Mouse (Mus musculus): ENCODE measurements around the gene Mrpl33.
"Not testable (repeated sequence)": the region's sequence is repeated elsewhere in the genome, so short reads cannot be mapped to it uniquely, and the experiment has no call there.

Gene Mrpl33

GRCm38 (mm10) chr5:31595868-31596267, 867 bp upstream of the Mrpl33 start:
- no peak for DNase-seq (ENCODE audit: extremely low spot score, low read depth, low spot score)

- no peak for DNase-seq (ENCODE audit: extremely low spot score, low read depth, low spot score)
Observed at GRCm38 (mm10) chr5:31597430-31597944, 752 bp downstream of the Mrpl33 start.

- no peak for DNase-seq (ENCODE audit: extremely low spot score, low read depth, low spot score)
Observed at GRCm38 (mm10) chr5:31598121-31598520, 1.4 kb downstream of the Mrpl33 start.

GRCm38 (mm10) chr5:31598579-31598978, 1.8 kb downstream of the Mrpl33 start:
- no peak for DNase-seq (ENCODE audit: extremely low spot score, low read depth, low spot score)

GRCm38 (mm10) chr5:31599161-31599560, 2.4 kb downstream of the Mrpl33 start:
- no peak for DNase-seq (ENCODE audit: extremely low spot score, low read depth, low spot score)

- no peak for DNase-seq (ENCODE audit: extremely low spot score, low read depth, low spot score)
Observed at GRCm38 (mm10) chr5:31601162-31601722, 4.5 kb downstream of the Mrpl33 start.

- no peak for DNase-seq (ENCODE audit: extremely low spot score, low read depth, low spot score)
Observed at GRCm38 (mm10) chr5:31602377-31602776, 5.6 kb downstream of the Mrpl33 start.

GRCm38 (mm10) chr5:31603766-31604165, 7.0 kb downstream of the Mrpl33 start:
- no peak for DNase-seq (ENCODE audit: extremely low spot score, low read depth, low spot score)

- no peak for DNase-seq (ENCODE audit: extremely low spot score, low read depth, low spot score)
Observed at GRCm38 (mm10) chr5:31606151-31606550, 9.4 kb downstream of the Mrpl33 start.

GRCm38 (mm10) chr5:31610376-31611086, 13.8 kb downstream of the Mrpl33 start:
- DNase-seq (ENCODE audit: extremely low spot score, low read depth, low spot score), result no peak

- no peak for DNase-seq (ENCODE audit: extremely low spot score, low read depth, low spot score)
Observed at GRCm38 (mm10) chr5:31611186-31611585, 14.5 kb downstream of the Mrpl33 start.

- no peak for DNase-seq (ENCODE audit: extremely low spot score, low read depth, low spot score)
Observed at GRCm38 (mm10) chr5:31613852-31614286, 17.1 kb downstream of the Mrpl33 start.

GRCm38 (mm10) chr5:31614339-31615025, 17.7 kb downstream of the Mrpl33 start:
- DNase-seq (ENCODE audit: extremely low spot score, low read depth, low spot score), result no peak

- DNase-seq (ENCODE audit: extremely low spot score, low read depth, low spot score), result no peak
Observed at GRCm38 (mm10) chr5:31620326-31620725, 23.6 kb downstream of the Mrpl33 start.

- DNase-seq (ENCODE audit: extremely low spot score, low read depth, low spot score), result no peak
Observed at GRCm38 (mm10) chr5:31627117-31627516, 30.4 kb downstream of the Mrpl33 start.

GRCm38 (mm10) chr5:31627562-31628526, 31.1 kb downstream of the Mrpl33 start:
- no peak for DNase-seq (ENCODE audit: extremely low spot score, low read depth, low spot score)

GRCm38 (mm10) chr5:31628555-31628954, 31.8 kb downstream of the Mrpl33 start:
- no peak for DNase-seq (ENCODE audit: extremely low spot score, low read depth, low spot score)

GRCm38 (mm10) chr5:31630064-31630463, 33.3 kb downstream of the Mrpl33 start:
- DNase-seq (ENCODE audit: extremely low spot score, low read depth, low spot score), result no peak

- not testable (repeated sequence) for DNase-seq (ENCODE audit: extremely low spot score, low read depth, low spot score)
Observed at GRCm38 (mm10) chr5:31631169-31631568, 34.4 kb downstream of the Mrpl33 start.

GRCm38 (mm10) chr5:31634161-31634560, 37.4 kb downstream of the Mrpl33 start:
- no peak for DNase-seq (ENCODE audit: extremely low spot score, low read depth, low spot score)

- no peak for DNase-seq (ENCODE audit: extremely low spot score, low read depth, low spot score)
Observed at GRCm38 (mm10) chr5:31634679-31635078, 37.9 kb downstream of the Mrpl33 start.
